Mouse (Mus musculus) forebrain, embryonic 15.5 days (tissue): ENCODE data around the gene E130218I03Rik. TPM values are rescaled to one million over a fixed set of nuclear protein-coding genes. Genes with fewer than 3 reads are reported as not detected.

Experiments used
- ATAC-seq: fragments of 200-750 bp; cut with Nextera tagmentation; replicated peaks from 2 replicates; pipeline ENCODE4 v1.8.0; 2017; ENCODE audit warnings: mild to moderate bottlenecking, moderate TSS enrichment, moderate library complexity
- H3K27ac ChIP-seq: fragments of 300-500 bp; sonication (generic); replicated peaks from 2 replicates; pipeline ENCODE4 v1.5.1; 2015; ENCODE audit warnings: mild to moderate bottlenecking, inconsistent platforms
- H3K27me3 ChIP-seq: fragments of 300-500 bp; sonication (generic); 2 replicates; pipeline ENCODE4 v1.6.1; 2015; ENCODE audit warnings: inconsistent platforms
- H3K36me3 ChIP-seq: fragments of 300-500 bp; sonication (generic); 2 replicates; pipeline ENCODE4 v1.6.1; 2015; ENCODE audit warnings: mild to moderate bottlenecking, inconsistent platforms
- H3K4me1 ChIP-seq: fragments of 300-500 bp; sonication (generic); 2 replicates; pipeline ENCODE4 v1.6.1; 2015; ENCODE audit warnings: inconsistent platforms
- H3K4me2 ChIP-seq: fragments of 300-500 bp; sonication (generic); replicated peaks from 2 replicates; pipeline ENCODE4 v1.6.1; 2015; ENCODE audit warnings: mild to moderate bottlenecking, inconsistent platforms
- H3K4me3 ChIP-seq: fragments of 300-500 bp; sonication (generic); 2 replicates; pipeline ENCODE4 v1.5.1; 2015; ENCODE audit warnings: mild to moderate bottlenecking, inconsistent platforms
- H3K9ac ChIP-seq: fragments of 300-500 bp; sonication (generic); replicated peaks from 2 replicates; pipeline ENCODE4 v1.6.1; 2015; ENCODE audit warnings: mild to moderate bottlenecking, inconsistent platforms
- H3K9me3 ChIP-seq: fragments of 300-500 bp; sonication (generic); 2 replicates; pipeline ENCODE4 v1.6.1; 2016; ENCODE audit warnings: inconsistent platforms
- WGBS: fragments of 180-500 bp; shearing (Covaris S2); methylation state at CpG from one replicate; pipeline ENCODE4 v1.1.7; 2015; ENCODE audit warnings: mixed read lengths; 5-methylcytosine and 5-hydroxymethylcytosine counted together
- polyA plus RNA-seq: library from polyadenylated mRNA; unstranded; fragments of >200 nt; fragmentation: Nextera tagmentation; extraction: Ambion mirVana; gene quantifications from 2 replicates; pipeline ENCODE4 v1.2.1, GENCODE M21; 2015

The E130218I03Rik gene
- polyA plus RNA-seq, 1 experiment from 2014 or later = not detected

DNA sequence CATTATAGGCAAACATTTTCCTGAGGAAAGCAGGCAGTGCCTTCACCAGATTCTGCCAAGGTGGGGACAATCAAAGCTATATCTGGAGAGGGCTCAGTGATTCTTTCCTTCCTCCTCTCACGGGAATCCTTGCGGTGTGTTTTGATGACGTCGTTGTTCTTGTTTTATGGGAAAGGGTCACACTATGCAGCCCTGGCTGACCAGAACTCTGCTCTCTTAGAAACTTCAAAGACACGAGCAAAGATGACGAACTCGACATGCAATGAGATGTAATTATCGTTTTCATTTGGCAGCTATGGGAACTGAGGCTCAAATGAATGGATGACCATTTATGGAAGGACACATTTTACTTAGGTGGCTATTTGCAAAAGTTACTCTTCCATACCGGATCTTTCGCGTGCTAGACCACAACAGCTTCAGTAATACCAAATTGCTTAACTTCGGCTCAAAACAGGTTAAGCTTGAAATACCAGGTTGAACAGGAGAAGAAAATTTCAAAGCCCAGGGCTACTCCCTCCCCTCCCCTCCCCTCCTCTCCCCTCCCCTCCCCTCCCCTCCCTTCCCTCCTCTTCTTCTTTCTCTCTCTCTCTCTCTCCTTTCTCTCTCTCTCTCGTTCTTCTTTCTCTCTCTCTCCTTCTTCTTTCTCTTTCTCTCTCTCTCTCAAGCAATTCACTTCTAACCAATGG is 29.4 kb downstream of the E130218I03Rik start:
- H3K4me2 ChIP-seq = no peak overlapping the region
- no peaks in the 10 kb centered on the region for H3K4me1 ChIP-seq
- H3K27ac ChIP-seq = no peak overlapping the region
- peaks cover 22% of the 10 kb centered on the region for H3K36me3 ChIP-seq
- H3K27me3 ChIP-seq = no peaks in the 10 kb centered on the region
- no peak for ATAC-seq
- H3K9ac ChIP-seq = no peak overlapping the region
- no peaks in the 10 kb centered on the region for H3K9me3 ChIP-seq
- 29% methylated on average over 13 of the region's 13 CpGs for WGBS
- H3K4me3 ChIP-seq = no peak overlapping the region

DNA sequence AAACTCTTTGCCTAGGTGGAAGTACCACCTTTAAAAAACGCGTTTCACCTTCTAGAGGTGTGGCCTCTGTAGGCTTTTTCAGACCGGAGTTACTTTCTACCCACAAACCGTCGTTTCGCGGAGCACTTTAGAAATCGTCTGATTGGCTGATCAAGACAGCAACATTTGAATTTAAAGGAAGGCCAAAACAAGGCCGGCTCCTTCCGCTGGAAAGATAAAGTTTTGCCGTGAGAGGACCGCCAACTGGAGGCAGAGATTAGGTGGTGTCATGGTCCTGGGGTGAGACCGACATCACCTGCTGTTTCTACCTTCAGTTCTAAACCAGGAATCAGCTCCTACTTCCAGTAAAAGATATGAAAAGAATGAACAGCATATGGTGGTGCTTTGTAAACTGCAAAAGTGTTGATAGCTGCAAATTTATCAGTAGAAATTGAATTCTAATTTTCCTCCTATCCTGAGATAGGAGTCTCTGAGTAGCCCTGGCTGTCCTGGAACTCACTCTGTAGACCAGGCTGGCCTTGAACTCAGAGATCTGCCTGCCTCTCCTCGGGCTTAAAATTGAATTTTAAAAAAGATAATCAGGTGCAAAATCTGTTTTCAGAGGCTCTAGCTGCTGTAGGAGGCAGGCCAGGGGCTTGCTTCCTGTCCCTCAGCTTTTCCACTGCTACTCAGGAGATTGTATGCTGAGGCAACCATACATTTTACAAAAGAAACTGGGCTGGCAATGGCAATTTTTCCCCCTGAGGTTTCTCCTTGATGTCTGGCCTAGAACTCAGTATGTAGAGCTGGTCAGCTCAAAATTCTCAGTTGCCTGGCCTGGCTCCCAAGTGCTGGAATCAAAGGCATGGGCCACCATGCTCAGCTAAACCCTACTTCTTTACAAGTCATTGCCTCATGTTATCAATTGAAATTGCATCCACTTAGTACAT is 30.2 kb downstream of the E130218I03Rik start:
- ATAC-seq = no peak
- H3K4me1 ChIP-seq = no peaks in the 10 kb centered on the region
- no peak overlapping the region for H3K27ac ChIP-seq
- H3K4me3 ChIP-seq = no peak overlapping the region
- H3K27me3 ChIP-seq = no peaks in the 10 kb centered on the region
- no peak overlapping the region for H3K9ac ChIP-seq
- H3K9me3 ChIP-seq = no peaks in the 10 kb centered on the region
- H3K4me2 ChIP-seq = no peak overlapping the region
- 7% methylated on average over 14 of the region's 14 CpGs for WGBS
- peaks cover 29% of the 10 kb centered on the region for H3K36me3 ChIP-seq

DNA sequence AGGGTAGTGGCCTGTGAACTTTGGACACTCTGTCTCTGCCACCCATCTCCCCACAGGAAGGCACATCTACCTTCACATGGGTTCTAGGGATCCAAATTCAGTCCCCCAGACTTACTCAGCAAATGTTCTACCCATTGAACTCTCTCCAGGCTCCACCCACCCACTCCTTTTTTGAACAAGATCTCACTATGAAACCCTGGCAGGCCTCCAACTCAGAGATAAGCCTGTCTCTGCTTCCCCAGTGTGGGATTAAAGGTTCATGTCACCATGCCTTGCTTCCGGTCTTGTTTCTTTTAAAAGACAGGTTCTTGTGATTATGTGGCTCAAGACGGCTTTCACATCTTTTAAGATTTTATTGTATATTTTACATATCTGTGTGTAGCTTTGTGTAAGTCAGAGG is 41.5 kb downstream of the E130218I03Rik start:
- Histone ChIP-seq H3K4me1 (peaks cover 21% of the 10 kb centered on the region), H3K27ac (no peak overlapping the region), H3K4me3 (no peak overlapping the region), H3K9ac (no peak overlapping the region), H3K27me3 (no peaks in the 10 kb centered on the region), H3K4me2 (no peak overlapping the region), H3K9me3 (no peaks in the 10 kb centered on the region), H3K36me3 (peaks cover 39% of the 10 kb centered on the region)
- no peak for ATAC-seq
- WGBS = 91% methylated on average over 2 of the region's 2 CpGs

DNA sequence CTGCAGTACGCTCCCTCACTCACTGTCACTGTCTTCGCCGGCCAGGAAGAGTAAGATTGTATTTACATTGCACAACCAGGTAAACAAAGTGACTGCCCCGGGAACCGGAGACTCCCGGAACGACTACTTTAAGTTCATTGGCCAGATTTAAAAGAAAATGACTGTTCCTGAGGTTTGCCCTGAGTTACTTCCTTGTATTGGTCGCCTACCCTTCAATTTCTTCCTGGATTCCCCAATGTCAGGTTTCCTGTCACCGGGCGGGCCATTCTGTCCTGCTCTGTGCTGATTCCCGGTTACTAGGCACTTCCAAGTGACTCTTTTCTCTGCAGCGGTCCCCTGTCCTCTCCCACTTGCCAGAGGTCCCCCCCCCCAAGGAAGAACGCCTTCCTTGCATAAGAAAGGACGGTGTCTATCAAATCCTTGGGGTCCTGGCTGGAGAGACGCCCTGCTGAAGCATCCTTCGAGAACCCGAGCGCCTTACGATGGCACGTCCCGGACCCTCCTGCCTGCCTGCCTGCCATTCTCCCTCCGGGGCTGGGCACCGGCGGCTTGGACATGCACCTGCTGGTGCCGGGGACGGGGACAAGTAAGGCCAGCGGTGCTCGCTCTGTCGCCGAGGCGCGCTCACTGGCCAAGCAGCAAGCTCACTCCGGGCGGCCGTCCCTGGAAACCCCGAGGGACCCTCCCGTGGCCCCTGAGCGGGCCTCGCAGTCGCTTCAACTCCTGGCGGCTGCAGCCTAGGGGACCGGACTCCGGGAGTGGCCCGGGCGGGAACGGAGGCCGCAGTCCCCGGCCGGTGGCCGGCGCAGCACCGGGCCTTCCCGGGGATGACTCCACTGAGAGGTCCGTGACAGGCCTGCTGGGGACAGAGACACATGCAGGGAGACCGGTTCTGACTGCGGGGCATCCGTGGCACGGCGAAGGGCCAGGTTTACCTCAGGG is 43.0 kb downstream of the E130218I03Rik start:
- H3K27me3 ChIP-seq = no peaks in the 10 kb centered on the region
- peak; percentile 41 for ATAC-seq
- 2% methylated on average over 59 of the region's 59 CpGs for WGBS
- H3K4me1 ChIP-seq = peaks cover 21% of the 10 kb centered on the region
- peaks cover 25% of the 10 kb centered on the region for H3K36me3 ChIP-seq
- peak overlapping the region; percentile 84 for H3K4me3 ChIP-seq
- H3K4me2 ChIP-seq = peak overlapping the region; percentile 75
- H3K27ac ChIP-seq = peak overlapping the region; percentile 100
- peak overlapping the region; percentile 95 for H3K9ac ChIP-seq
- no peaks in the 10 kb centered on the region for H3K9me3 ChIP-seq

DNA sequence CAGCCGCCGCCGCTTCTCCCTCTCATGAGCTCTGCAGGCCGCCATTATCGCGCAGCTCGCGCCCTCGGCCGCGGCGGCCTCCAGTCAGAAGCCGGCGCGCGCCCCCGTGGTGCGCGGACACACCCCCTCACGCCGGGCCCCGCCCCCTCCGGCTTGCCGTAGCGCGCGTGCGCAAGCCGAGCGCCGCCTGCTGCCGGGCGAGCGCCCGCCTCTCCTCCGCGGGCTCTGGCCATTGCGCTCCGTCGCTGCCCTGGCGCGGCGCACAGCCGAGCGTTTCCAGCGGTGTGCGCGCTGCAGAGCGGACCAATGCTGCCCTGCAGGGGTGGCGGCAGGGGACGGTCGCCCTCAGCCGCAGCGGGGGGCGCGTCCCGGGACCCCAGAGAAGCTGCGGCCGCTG is 43.7 kb downstream of the E130218I03Rik start:
- Histone ChIP-seq H3K9ac (peak overlapping the region; percentile 97), H3K4me1 (peaks cover 21% of the 10 kb centered on the region), H3K27me3 (no peaks in the 10 kb centered on the region), H3K4me3 (peak overlapping the region; percentile 84), H3K27ac (peak overlapping the region; percentile 100), H3K36me3 (peaks cover 19% of the 10 kb centered on the region), H3K4me2 (peak overlapping the region; percentile 75), H3K9me3 (no peaks in the 10 kb centered on the region)
- peak; percentile 97 for ATAC-seq
- WGBS = 1% methylated on average over 58 of the region's 59 CpGs

DNA sequence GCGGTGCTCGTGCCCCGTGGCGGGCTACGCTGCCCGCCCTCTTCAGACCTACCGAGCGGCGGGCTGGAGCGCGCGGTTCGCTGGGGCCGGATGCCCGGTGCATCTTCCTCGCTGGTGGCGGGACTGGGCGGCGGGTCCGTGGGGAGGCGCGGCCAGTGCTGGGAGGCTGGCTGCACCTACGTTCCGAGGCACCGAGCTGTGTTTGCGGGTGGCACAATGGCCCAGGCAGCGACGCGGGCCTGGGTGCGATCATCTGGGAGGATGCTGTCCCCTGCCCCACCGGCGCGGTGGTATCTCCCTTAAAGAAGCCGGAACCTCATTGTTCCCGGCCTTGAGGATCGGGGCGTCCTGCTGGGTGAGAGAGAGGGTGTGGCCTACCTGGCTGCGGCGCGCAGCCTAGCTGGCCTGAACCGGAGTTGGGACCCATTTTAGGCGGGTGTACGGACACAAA is 44.1 kb downstream of the E130218I03Rik start, which contains the start of gene Pdik1l:
Gene Pdik1l (minus strand): TSS at position 321 of the 451 bp plus-strand sequence.
- H3K36me3 ChIP-seq = peaks cover 15% of the 10 kb centered on the region
- H3K4me1 ChIP-seq = peaks cover 21% of the 10 kb centered on the region
- ATAC-seq = peak; percentile 77
- WGBS = under 1% methylated on average over 42 of the region's 43 CpGs
- peak within 1 kb of the TSS; percentile 97 for H3K9ac ChIP-seq
- peak within 1 kb of the TSS; percentile 100 for H3K27ac ChIP-seq
- H3K4me3 ChIP-seq = peak within 1 kb of the TSS; percentile 84
- H3K4me2 ChIP-seq = peak within 1 kb of the TSS; percentile 75
- H3K27me3 ChIP-seq = no peaks in the 10 kb centered on the region
- H3K9me3 ChIP-seq = no peaks in the 10 kb centered on the region

DNA sequence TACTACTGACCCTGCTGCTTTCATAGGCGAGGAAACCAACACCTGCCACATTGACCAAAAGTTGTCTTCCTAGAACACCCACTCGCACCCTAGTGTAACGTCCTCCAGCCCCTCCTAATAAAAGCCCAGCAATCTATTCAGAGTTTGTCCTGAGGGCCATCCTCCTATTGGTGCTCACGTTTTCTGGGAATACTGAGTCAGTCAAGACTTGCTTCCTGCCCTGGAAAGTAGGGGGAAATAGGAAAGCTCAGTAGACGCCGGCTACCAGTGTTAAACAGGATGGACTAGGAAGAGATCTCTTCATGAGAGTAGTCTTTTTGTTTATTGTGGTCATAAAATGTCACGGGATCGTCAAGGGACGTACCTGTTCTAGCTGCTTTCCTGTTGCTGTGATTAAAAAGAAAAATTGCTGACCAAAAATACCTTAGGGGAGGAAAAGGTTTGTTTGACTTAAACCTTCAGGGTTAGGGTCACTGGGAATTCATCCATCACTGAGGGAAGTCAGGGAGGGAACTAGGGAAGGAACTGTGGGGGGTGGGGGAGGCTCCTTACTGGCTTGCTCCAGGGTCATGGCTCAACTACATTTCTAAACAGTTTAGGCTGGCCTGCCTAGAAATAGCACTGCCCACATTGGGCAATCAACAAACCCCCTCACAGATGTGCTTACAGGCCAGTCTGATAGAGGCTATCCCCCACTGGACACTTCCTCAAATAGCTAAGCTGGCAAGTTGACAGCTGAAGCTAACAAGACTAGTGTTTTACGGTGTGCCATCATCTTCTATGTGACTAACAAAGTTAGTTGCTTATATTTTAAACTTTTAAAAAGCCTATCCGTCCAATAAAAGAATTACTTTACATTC is 45.2 kb downstream of the E130218I03Rik start:
- peak overlapping the region; percentile 97 for H3K9ac ChIP-seq
- ATAC-seq = no peak
- no peaks in the 10 kb centered on the region for H3K27me3 ChIP-seq
- 51% methylated on average over 11 of the region's 11 CpGs for WGBS
- H3K4me2 ChIP-seq = peak overlapping the region; percentile 65
- H3K4me1 ChIP-seq = peaks cover 21% of the 10 kb centered on the region
- peak overlapping the region; percentile 100 for H3K27ac ChIP-seq
- H3K36me3 ChIP-seq = peaks cover 5% of the 10 kb centered on the region
- H3K4me3 ChIP-seq = peak overlapping the region; percentile 84
- H3K9me3 ChIP-seq = no peaks in the 10 kb centered on the region

DNA sequence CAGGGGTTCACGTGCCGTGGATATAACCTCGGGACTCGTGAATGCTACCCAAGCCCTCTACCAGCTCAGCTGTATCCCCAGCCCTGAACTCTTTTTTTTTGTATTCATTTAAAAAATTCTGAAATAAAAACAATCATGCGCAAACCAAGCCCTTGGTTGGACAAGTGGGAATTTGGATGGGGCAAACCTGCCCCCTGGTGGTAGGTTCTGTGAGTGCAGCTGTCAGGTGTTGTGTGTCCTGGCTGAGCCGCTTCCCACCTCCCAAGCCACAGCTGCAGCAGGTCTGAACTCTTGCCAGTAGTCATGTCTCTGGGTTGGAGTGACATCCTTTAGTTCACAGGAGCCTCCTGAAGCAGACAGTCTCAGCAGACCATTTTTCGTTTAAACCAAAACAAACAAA is 48.6 kb downstream of the E130218I03Rik start:
- H3K9ac ChIP-seq = no peak overlapping the region
- 18% methylated on average over 7 of the region's 7 CpGs for WGBS

DNA sequence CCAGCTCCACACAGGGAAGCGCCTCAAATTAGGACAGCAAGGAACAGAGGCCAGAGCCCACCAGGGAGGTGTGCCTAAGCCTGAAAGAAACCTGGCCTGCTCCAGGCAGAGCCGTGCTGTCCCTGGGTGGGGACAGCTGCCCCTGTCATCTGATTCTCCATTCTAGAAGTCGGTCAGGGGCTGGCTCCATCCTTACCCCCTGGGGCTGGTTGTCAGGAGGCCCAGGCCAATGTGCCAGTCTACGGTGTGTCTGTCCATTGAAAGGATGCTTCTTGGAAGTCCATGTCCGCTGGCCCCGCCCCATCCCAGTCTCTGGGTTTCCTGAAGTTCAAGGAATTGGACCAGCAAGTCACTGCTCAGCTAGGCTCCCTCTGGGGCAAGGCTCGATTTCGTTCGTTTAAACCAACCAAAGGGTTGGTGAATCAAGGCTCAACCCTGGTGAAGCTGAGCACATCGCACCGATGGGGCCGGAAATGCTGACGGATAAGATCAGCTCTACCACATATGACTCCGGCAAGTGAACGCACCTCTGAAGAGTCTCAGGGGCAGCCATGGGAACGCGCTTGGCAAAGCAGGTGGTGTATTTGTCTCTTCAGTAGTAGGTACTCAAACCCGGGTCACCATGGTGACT is 49.7 kb downstream of the E130218I03Rik start:
- no peaks in the 10 kb centered on the region for H3K27me3 ChIP-seq
- H3K36me3 ChIP-seq = no peaks in the 10 kb centered on the region
- 77% methylated on average over 18 of the region's 18 CpGs for WGBS
- H3K4me3 ChIP-seq = no peak overlapping the region
- ATAC-seq = no peak
- no peak overlapping the region for H3K4me2 ChIP-seq
- no peaks in the 10 kb centered on the region for H3K9me3 ChIP-seq
- H3K9ac ChIP-seq = no peak overlapping the region
- peaks cover 8% of the 10 kb centered on the region for H3K4me1 ChIP-seq
- no peak overlapping the region for H3K27ac ChIP-seq

More for the DNA sequence above, 48.6 kb downstream of the E130218I03Rik start:
- Histone ChIP-seq H3K4me1 (peaks cover 10% of the 10 kb centered on the region), H3K9me3 (no peaks in the 10 kb centered on the region), H3K27me3 (no peaks in the 10 kb centered on the region), H3K4me3 (no peak overlapping the region), H3K4me2 (no peak overlapping the region), H3K36me3 (no peaks in the 10 kb centered on the region), H3K27ac (no peak overlapping the region)
- no peak for ATAC-seq

DNA sequence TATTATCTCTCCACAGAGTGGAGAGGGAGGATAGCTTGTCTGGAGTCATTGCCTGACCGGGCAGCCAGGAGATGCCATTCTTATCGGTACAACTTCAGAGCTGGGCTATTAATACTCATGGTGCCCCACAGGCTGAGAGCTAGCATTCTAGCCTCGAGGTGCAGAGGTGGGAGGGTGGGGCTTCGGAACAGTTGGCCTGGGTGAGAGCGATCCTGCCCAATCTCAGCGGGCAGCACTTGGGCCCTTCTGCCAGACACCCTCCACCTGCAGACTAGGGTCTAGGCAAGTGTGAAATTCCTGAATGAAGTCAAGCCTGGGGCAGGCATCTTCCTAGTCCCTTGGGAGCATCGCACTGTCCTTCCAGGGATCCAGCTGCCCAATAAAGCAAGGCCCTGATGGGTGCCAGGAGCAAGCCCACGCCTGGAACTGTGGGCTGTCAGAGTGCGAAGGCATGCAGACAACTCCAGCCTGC is 50.3 kb downstream of the E130218I03Rik start:
- H3K27me3 ChIP-seq = no peaks in the 10 kb centered on the region
- no peak for ATAC-seq
- WGBS = 76% methylated on average over 9 of the region's 9 CpGs
- no peaks in the 10 kb centered on the region for H3K9me3 ChIP-seq
- H3K36me3 ChIP-seq = no peaks in the 10 kb centered on the region
- no peak overlapping the region for H3K4me2 ChIP-seq
- H3K4me3 ChIP-seq = no peak overlapping the region
- peaks cover 3% of the 10 kb centered on the region; the same call in 1 of the 2 replicates for H3K4me1 ChIP-seq
- H3K27ac ChIP-seq = no peak overlapping the region
- H3K9ac ChIP-seq = no peak overlapping the region
